Mouse (Mus musculus) heart, adult 8-10 months (tissue): Measurements from ENCODE around the gene Tbc1d1. TPM values are rescaled to one million over a fixed set of nuclear protein-coding genes. Genes with fewer than 3 reads are reported as not detected.

Experiments used
- DNase-seq: peaks from one replicate; pipeline ENCODE4 v3.0.0; 2022; ENCODE audit warnings: low spot score
- total RNA-seq, 4 experiments: library from RNA; stranded (reverse); gene quantifications; 2 replicates each; pipeline ENCODE4 v1.2.4; 2022

Tbc1d1 gene
- total RNA-seq, 4 experiments from 2014 or later, result 11.1 to 15.7 (median 13.5) TPM

GRCm38 (mm10) chr5:64160705-64161391, 4.7 kb downstream of the Tbc1d1 start:
- DNase-seq, result peak; percentile 31

- DNase-seq, result no peak
These were observed 5.8 kb downstream of the Tbc1d1 start for GRCm38 (mm10) chr5:64161917-64162316.

- DNase-seq, result no peak
These were observed 6.5 kb downstream of the Tbc1d1 start for GRCm38 (mm10) chr5:64162582-64162981.

GRCm38 (mm10) chr5:64164414-64164813, 8.3 kb downstream of the Tbc1d1 start:
- no peak for DNase-seq

- no peak for DNase-seq
These were observed 9.7 kb downstream of the Tbc1d1 start for GRCm38 (mm10) chr5:64165826-64166225.

- DNase-seq, result no peak
These were observed 13.0 kb downstream of the Tbc1d1 start for GRCm38 (mm10) chr5:64168990-64169540.

- DNase-seq, result no peak
These were observed 16.8 kb downstream of the Tbc1d1 start for GRCm38 (mm10) chr5:64172884-64173283.

GRCm38 (mm10) chr5:64173302-64173701, 17.2 kb downstream of the Tbc1d1 start:
- DNase-seq, result no peak

- DNase-seq, result no peak
These were observed 18.4 kb downstream of the Tbc1d1 start for GRCm38 (mm10) chr5:64174429-64174935.

GRCm38 (mm10) chr5:64180548-64180947, 24.4 kb downstream of the Tbc1d1 start:
- DNase-seq, result no peak

- no peak for DNase-seq
These were observed 27.6 kb downstream of the Tbc1d1 start for GRCm38 (mm10) chr5:64183712-64184111.

GRCm38 (mm10) chr5:64185257-64185656, 29.2 kb downstream of the Tbc1d1 start:
- DNase-seq, result no peak

- DNase-seq, result no peak
These were observed 30.5 kb downstream of the Tbc1d1 start for GRCm38 (mm10) chr5:64186566-64186965.

- no peak for DNase-seq
These were observed 32.1 kb downstream of the Tbc1d1 start for GRCm38 (mm10) chr5:64188083-64188648.

GRCm38 (mm10) chr5:64190892-64191291, 34.8 kb downstream of the Tbc1d1 start:
- no peak for DNase-seq

- DNase-seq, result peak; percentile 48
These were observed 37.2 kb downstream of the Tbc1d1 start for GRCm38 (mm10) chr5:64193353-64193752.

GRCm38 (mm10) chr5:64196250-64196865, 40.3 kb downstream of the Tbc1d1 start:
- no peak for DNase-seq

- DNase-seq, result no peak
These were observed 40.8 kb downstream of the Tbc1d1 start for GRCm38 (mm10) chr5:64196866-64197321.

- DNase-seq, result no peak
These were observed 42.5 kb downstream of the Tbc1d1 start for GRCm38 (mm10) chr5:64198624-64199023.

GRCm38 (mm10) chr5:64201071-64201470, 45.0 kb downstream of the Tbc1d1 start:
- no peak for DNase-seq

GRCm38 (mm10) chr5:64202306-64202705, 46.2 kb downstream of the Tbc1d1 start:
- peak; percentile 56 for DNase-seq

- no peak for DNase-seq
These were observed 49.5 kb downstream of the Tbc1d1 start for GRCm38 (mm10) chr5:64205610-64206009.
